Mouse (Mus musculus) embryonic fibroblast, embryonic 13.5 days (primary cell): ENCODE measurements around the gene Arpc2.

Experiments
- CTCF ChIP-seq: IDR thresholded peaks from 2 replicates; pipeline ENCODE4 v1.5.1; 2011; ENCODE audit warnings: mild to moderate bottlenecking, control low read depth, low read length, moderate library complexity, borderline replicate concordance; ENCODE audit not compliant: insufficient read depth
- POLR2A ChIP-seq: IDR thresholded peaks from 2 replicates; pipeline ENCODE4 v1.6.1; 2011; ENCODE audit warnings: low read depth, mild to moderate bottlenecking, control low read depth, low read length, moderate library complexity

- TF ChIP-seq CTCF (no peak), POLR2A (no peak)
Measured at GRCm38 (mm10) chr1:74294733-74295455, 59.0 kb downstream of the Arpc2 start.
